Mouse (Mus musculus) G1E-ER4 (cell line): ENCODE data around the gene Prom2. TPM values are rescaled to one million over a fixed set of nuclear protein-coding genes. Genes with fewer than 3 reads are reported as not detected.

Experiments
- GATA1 ChIP-seq: IDR thresholded peaks from one replicate; pipeline ENCODE4 v1.8.0; 2012; ENCODE audit warnings: low read length, inconsistent platforms
- polyA plus RNA-seq: library from polyadenylated mRNA; stranded (reverse); fragments of >175 nt; gene quantifications from 2 replicates; pipeline ENCODE4 v1.2.3, GENCODE M21; 2012

The Prom2 gene
- polyA plus RNA-seq, 1 experiment = not detected

DNA sequence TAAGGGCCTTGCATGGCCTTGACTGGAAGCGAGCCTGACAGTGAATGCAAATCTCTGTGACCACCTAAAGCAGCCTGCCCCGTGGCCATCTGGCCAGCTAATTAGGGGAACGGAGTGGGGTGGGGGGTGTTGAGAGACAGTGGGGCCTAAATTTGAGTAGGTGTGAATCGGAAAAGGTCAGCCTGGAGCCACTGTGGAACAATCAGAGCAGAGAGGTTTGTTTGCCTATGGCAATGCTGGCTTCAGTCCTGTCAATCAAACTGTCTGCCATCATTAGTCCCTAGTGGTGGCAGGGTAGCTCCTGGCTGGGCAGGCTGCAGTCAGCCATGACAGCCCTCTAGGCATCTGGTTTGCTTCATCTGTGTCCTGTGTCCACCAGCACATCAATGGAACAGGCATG, 29.8 kb downstream of the Prom2 start:
- TF ChIP-seq GATA1 = no peak

DNA sequence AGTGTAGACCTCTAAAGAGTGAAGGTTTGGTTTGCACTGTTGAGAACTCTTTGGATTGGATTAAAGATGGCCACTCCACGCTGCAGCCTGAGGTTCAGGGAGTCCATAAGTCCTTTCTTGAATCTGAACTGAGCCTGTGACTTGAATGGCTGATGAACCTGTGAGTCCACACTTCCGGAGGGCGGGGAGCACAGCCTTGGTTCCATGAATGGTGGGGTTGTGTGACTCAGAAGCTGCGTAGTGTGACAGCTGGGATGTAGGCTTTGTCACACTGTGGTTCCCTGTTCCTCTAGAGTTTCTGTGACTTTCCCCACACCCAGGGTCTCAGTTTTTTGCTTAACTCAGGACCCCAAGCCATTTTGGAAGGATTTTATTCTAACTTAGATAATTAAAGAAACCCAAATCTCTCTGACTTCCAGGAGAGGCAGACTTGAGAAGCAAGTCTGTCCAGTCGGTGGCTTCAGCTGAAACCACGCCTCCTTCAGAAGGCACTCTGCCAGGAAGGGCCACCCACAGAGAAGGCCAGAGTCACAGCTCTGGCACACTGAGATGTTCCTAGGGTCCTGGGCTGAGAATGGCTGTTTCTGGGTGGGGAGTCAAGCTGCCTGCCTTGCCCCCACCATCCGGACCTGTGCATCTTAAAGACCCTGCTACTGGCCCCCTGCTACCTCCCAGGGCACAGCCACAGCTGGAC, 33.2 kb downstream of the Prom2 start:
- no peak for TF ChIP-seq GATA1

DNA sequence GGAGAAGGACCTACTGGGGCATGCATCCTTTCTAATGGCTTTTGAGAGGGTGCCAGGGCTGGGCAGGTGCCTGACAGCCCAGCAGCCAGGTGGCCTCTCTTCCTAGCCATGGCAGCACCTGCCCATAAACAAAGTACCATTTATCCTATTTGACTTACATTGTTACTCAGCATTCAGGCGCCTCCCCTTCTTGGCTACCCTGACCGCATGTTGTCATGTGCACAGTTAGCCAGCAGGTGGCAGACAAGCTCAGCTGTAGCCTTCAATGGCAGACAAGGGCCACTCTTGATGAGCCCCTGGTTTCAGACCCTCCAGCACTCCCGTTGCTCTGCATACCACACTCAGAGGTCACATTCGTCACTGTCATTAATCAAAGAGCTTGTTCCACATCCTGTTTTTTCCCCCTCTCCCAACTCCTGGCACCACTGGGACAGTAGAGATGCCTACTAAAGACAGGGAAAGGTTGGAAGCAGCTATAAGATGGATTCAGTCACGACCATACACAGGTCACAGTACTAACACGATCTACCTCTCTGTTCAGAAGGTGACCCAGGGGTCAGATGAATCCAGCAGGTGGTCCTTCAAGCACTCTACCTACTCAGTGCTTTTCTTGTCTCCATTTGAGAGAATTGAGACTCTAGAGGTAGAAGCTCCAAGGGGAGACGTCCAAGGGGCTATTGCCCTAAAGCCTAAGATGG, 34.0 kb downstream of the Prom2 start:
- no peak for TF ChIP-seq GATA1

DNA sequence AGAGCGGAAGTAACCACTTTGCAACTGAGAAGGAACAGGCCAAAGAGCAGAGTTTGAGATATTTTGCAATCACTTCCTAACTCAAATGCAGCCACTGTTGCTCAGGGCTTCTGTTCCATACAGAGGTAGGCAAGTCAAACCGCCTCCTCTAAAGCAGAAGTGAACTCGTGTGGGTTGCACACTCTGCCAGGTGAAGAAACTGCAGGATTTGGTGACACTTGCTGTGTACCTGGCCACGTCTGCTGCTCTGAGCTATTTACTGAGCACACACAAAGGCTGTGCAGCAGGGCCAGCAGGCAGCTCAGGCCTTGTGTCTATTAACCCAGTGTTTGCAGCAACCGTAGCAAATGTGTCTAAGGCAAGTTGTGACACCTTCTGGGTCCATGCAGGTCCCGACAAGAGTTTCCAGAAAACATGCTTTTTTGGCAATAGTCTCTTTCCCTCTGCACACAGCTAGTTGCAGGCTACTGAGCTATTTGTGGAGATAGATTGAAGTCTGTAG, 35.1 kb downstream of the Prom2 start:
- no peak for TF ChIP-seq GATA1

DNA sequence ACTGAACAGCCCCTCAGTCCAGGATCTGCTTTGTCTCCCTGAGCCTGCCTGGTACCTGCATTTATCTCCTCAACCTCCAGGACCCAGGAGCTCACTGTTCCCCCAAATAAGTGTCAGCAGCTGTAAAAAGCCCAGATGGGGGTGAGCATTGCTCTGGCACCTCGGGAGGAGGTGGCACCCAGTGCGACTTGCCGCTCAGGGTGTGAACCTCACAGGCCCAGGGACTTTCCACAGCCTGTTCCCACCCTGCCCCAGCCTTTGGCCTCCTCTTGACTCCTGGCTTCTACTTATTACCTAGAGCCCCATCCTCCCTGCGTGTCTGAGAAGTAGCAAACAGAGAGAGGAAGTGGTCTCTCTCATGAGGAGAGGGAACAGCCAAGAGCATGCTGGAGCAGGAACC, 36.1 kb downstream of the Prom2 start:
- no peak for TF ChIP-seq GATA1

DNA sequence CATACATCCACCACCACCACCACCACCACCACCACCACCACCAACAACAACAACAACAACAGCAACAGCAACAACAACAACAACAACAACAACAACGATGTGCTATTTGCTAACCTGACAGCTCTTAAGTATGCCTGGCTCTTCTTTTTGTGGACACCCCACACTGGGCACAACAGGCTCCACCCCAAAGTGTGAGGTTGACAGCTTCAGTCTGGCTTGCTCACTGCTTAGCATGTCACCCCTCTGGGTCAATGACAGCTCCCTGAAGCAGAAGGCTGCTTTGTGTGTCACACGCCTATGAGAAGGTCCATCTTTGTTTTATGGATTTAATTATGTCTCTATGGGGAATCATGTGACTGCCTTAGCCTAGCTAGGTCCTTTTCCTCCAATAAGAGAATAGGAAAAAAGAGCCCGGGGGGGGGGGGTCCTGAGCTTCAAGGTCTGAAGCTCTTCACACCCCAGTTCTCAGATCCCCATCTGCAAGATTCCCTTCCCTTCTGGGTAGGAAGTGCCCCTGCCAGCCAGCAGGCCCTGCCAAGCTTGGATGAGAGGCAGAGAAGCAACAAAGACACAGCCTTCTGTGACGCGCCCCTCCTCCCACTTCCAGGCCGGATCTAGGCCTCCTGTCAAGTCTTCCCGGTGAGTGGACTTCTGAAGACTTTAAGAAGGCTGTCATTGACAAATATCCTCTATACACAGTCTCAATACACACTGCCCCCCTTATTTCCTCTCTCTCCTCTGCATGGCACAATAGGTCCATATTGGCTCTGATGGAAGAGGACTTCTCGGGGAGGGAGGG, 37.3 kb downstream of the Prom2 start:
- TF ChIP-seq GATA1 = no peak

DNA sequence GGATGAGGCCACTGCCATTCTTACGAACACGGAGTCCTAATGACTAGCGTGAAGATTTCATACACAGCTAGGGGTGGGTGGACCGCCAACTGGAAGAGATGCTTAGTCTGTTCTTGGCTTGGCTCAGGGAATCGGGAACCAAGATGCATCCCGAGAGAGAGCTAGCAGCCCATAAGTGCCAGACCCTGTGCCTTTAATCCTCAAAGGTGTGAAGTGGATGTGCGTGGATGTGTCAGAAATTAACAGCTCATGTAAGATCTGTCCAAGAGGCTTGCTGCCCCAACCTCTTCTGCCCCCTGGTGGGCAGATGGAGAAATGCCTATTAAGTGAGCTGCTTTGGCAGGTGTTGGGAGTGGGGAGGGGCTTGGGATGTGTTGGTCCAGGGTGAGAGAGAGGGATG, 40.2 kb downstream of the Prom2 start:
- TF ChIP-seq GATA1 = no peak

DNA sequence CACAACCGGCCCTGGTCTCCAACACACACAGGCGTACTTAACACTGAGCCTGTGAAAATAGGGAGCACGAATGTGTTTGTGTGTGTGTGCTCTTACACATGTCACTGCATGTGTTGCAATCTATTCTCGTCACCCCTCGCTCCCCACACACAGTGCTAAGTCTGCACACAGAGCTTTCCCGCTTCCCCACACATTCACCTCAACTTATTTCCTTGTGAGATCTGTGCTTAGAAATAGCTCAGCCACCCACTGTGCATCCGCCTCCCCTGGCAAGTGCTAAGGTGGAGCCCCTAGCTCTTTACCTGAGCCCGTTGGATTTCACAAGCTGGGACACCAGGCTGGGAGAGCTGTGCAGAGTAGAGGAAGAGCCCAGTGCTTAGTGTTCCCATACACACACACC, 42.5 kb downstream of the Prom2 start:
- no peak for TF ChIP-seq GATA1

DNA sequence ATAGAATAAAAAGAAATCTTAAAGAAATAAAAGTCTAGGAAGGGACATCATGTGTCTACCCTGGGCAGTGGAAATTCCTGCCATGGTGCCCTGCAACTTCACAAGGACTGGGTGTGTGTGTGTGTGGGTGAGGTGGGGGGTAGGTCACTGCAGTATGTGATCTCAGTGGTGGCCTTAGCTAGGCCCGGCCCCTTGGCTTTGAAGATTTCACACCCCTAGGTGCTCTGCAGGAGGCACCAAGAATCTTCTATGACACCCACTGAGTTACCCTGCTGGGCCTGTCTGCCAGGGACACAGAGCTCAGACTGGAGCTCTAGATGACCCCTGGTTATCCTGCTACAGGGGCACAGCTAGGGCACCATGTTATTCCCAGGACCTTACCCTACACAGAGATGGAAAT, 44.9 kb downstream of the Prom2 start:
- no peak for TF ChIP-seq GATA1

DNA sequence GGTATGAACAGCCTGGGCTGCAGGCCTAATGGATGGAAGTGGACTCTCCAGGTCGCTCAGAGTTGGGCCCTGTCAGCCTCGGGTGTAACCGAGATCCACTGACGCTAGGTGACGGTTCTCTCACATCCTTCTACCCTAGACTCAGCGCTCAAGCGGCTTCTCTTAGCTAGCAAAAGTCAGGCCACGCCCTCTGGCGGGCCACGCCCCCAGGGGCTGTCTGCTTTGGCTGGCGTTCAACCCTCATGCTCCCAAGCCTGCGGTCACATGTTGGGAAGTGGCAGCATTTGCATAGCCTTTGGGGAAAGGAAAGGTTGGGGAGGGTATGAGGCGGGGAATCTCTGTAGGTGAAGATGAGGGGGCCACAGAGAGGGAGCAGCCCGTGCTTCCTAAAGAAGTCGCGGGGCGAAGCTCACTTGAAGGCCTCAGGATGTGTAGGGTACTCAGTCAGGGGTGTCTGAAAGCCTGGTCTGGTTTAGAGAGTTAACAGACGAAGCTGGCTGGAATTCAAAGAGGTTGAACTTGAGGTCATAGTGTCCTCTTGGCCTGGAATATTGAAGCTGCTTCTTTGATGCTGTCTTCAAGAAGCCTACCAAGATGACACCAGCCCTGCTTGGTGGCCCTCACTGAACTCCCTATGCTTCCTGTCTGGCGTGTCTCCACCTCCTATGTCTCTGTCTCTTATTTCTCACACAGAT, 56.6 kb downstream of the Prom2 start:
- TF ChIP-seq GATA1 = no peak

DNA sequence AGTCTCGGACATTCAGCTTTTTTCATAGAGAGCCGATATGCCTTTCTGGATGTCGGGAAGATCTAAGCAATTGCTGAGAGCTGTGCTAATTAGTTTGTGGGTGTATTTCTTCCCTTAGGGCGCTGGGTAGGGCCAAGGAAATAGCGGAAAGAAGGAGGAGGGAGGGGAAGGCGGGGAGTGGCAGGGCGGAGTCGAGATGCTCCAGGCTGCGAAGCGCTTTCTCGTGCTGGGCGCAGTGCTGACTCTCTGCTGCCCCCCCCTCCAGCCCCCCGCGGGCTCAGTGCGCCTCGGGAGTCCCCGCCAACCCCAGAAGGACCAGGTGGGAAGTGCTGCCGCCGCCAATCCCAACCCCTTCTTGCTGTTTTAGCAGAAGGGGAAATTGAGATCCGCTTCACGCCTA, 58.3 kb downstream of the Prom2 start:
- TF ChIP-seq GATA1 = no peak

DNA sequence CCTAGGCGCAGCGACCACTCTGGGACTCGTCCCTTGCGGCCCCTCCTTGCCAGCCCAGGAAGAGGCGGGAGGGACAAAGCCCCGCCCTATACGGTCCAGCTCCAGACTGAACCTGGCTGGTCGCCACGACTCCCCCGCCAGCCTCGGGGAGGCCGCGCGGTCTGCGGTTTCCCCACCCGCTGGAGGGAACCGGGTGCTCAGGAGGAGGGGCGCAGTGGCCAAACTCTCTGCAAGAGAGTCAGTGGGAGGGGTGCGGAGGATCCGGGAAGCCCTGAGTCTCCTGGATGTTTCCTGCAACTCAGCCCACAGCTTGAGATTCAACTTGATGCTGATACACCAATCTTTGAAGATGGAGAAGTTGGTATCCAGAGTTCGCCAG, 58.7 kb downstream of the Prom2 start:
- TF ChIP-seq GATA1 = no peak

DNA sequence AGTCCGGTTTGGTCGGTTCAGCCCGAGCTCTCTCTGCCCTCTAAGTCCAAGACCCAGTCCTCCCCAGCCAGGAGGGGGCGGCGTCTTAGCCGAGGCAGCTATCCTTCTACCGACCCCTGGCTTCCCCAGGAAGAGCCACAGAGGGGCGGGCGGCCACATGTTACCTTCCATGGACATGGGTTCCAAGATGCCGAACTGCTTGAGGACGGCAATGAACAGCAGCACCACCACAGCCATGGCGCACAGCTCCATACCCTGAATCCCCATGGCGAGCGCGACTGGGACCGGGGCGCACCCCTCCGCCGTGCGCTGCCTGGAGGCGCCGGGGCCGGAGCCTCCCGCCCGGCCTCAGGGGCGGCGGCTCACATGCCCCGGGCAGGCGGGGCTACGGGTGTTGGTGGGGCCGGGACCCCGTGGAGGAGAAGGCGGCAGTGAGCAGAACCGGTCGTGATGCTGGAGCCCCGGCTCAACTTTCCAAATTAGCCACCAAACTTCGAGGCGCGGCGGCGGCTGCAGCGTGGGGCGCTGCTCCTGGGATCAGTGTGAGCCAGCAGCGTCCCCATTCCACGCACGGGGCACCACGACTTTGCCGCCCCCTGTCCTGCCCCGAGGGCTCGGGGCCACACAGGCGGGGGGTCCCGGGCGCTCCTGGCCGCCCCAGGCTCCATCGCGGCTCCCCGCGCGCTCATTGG, 59.3 kb downstream of the Prom2 start:
- TF ChIP-seq GATA1 = no peak

DNA sequence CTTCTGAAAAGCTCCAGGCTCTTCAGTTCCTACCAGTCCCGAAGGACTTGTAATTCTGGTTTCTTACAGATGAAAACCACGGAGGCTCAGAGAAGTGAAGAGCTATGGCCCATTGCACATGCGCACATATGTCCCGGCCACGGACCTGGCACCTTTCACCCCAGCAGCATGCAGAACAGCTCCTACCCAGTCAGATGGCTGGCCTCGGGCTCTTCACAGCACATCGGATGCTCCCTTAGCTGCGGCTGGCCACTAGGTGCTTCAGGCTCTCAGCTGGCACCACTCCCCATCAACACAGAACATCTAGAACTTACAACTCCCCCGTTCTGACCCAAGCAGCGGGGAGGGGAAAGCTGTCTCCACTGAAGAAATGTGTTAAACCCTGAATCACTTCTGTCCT, 61.5 kb downstream of the Prom2 start:
- no peak for TF ChIP-seq GATA1

DNA sequence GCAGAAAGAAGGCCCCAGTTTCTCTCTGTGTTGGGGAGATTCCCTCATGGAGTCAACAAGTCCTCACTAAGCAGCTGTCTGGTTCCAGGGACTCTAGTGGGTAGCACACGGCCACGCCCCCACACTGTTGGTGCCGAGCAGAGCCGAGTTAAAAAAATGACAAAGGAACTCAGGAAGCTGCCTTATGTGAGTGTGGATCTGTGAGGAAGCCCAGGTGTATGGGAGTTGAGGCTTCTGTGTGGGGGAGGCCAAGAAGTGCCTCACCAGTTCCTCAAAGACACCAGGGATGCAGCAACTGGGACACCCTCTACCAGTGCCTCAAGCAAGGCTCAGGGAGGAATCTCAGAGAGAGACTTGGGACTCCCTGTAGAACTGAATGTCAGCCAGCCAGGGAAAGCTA, 62.1 kb downstream of the Prom2 start:
- TF ChIP-seq GATA1 = no peak

Other genes starting within 250 kb of the Prom2 start
- gene Dusp2, start 205.3 kb downstream of the Prom2 start, polyA plus RNA-seq = 0.03 TPM in 1 of 2 replicates, not detected in the other
- gene Astl, start 202.8 kb downstream of the Prom2 start, polyA plus RNA-seq = not detected in 2 replicates
- not detected in 2 replicates for gene Adra2b, start 178.3 kb downstream of the Prom2 start, polyA plus RNA-seq
- gene Gpat2, start 116.3 kb downstream of the Prom2 start, polyA plus RNA-seq = not detected in 2 replicates
- 24.6 and 29.6 TPM in 2 replicates for gene Fahd2a, start 96.9 kb downstream of the Prom2 start, polyA plus RNA-seq
- gene Kcnip3, start 19.4 kb downstream of the Prom2 start, polyA plus RNA-seq = not detected in 2 replicates
- 0.14 and 0.16 TPM in 2 replicates for gene Zfp661, start 45.6 kb upstream of the Prom2 start, polyA plus RNA-seq
- 228 and 229 TPM in 2 replicates for gene Mrps5, start 45.8 kb upstream of the Prom2 start, polyA plus RNA-seq
- gene Mal, start 115.2 kb upstream of the Prom2 start, polyA plus RNA-seq = not detected in 2 replicates
- not detected in 2 replicates for gene Mall, start 188.5 kb upstream of the Prom2 start, polyA plus RNA-seq
- 0.70 and 1.5 TPM in 2 replicates for gene Nphp1, start 247.4 kb upstream of the Prom2 start, polyA plus RNA-seq